Mouse (Mus musculus): ENCODE data around the gene Otulin.

Gene Otulin

GRCm38 (mm10) chr15:27612533-27613221, 17.8 kb downstream of the Otulin start:
- DNase-seq, result peak; percentile 70

- no peak for DNase-seq
Measured at GRCm38 (mm10) chr15:27609554-27609953, 20.9 kb downstream of the Otulin start.

- DNase-seq, result no peak
Measured at GRCm38 (mm10) chr15:27605252-27605651, 25.2 kb downstream of the Otulin start.

- DNase-seq, result no peak
Measured at GRCm38 (mm10) chr15:27604558-27604957, 25.9 kb downstream of the Otulin start.

- DNase-seq, result no peak
Measured at GRCm38 (mm10) chr15:27600524-27600923, 30.0 kb downstream of the Otulin start.

- no peak for DNase-seq
Measured at GRCm38 (mm10) chr15:27598786-27599385, 31.6 kb downstream of the Otulin start.

GRCm38 (mm10) chr15:27597516-27597915, 33.0 kb downstream of the Otulin start:
- DNase-seq, result no peak

GRCm38 (mm10) chr15:27596463-27597140, 33.9 kb downstream of the Otulin start:
- no peak for DNase-seq

- peak; percentile 47 for DNase-seq
Measured at GRCm38 (mm10) chr15:27595560-27595959, 34.9 kb downstream of the Otulin start.

- no peak for DNase-seq
Measured at GRCm38 (mm10) chr15:27594973-27595372, 35.5 kb downstream of the Otulin start.

- peak; percentile 58 for DNase-seq
Measured at GRCm38 (mm10) chr15:27593717-27594116, 36.8 kb downstream of the Otulin start.

- no peak for DNase-seq
Measured at GRCm38 (mm10) chr15:27592620-27593320, 37.7 kb downstream of the Otulin start.

GRCm38 (mm10) chr15:27590812-27591211, 39.7 kb downstream of the Otulin start:
- DNase-seq, result no peak

- no peak for DNase-seq
Measured at GRCm38 (mm10) chr15:27588087-27588826, 42.2 kb downstream of the Otulin start.

- DNase-seq, result no peak
Measured at GRCm38 (mm10) chr15:27586093-27586480, 44.4 kb downstream of the Otulin start.

GRCm38 (mm10) chr15:27585466-27586092, 44.9 kb downstream of the Otulin start:
- DNase-seq, result no peak

GRCm38 (mm10) chr15:27583620-27584019, 46.9 kb downstream of the Otulin start:
- peak; percentile 57 for DNase-seq

GRCm38 (mm10) chr15:27583042-27583441, 47.5 kb downstream of the Otulin start:
- DNase-seq, result peak; percentile 70

- no peak for DNase-seq
Measured at GRCm38 (mm10) chr15:27582428-27582827, 48.1 kb downstream of the Otulin start.

- no peak for DNase-seq
Measured at GRCm38 (mm10) chr15:27581640-27582039, 48.9 kb downstream of the Otulin start.

- no peak for DNase-seq
Measured at GRCm38 (mm10) chr15:27580771-27581170, 49.7 kb downstream of the Otulin start.

- no peak for DNase-seq
Measured at GRCm38 (mm10) chr15:27579853-27580252, 50.6 kb downstream of the Otulin start.

All from cerebellum, adult 11-12 months (tissue).